Mouse (Mus musculus): Measurements from ENCODE around the gene Tent5a. TPM values are rescaled to one million over a fixed set of nuclear protein-coding genes. Genes with fewer than 3 reads are reported as not detected.

Tent5a gene
- total and polyA plus RNA-seq, 2 experiments from 2014 or later, result 3.5 to 4.5 TPM

GRCm38 (mm10) chr9:85312473-85312872, 14.7 kb downstream of the Tent5a start, which contains the start of gene Gm11114:
Gm11114 (plus strand) TSS chr9:85312773.
- Histone ChIP-seq H3K9ac (replicated peaks; ENCODE audit: low read length) (no peak within 1 kb of the TSS), H3K36me3 (ENCODE audit: insufficient read depth, low read length) (no peaks in the 10 kb centered on the region), H3K4me3 (ENCODE audit: low read length) (no peak within 1 kb of the TSS), H3K4me2 (ENCODE audit: low read depth, low read length) (no peak within 1 kb of the TSS), H3K27ac (no peak within 1 kb of the TSS), H3K9me3 (ENCODE audit: low read length) (no peaks in the 10 kb centered on the region), H3K4me1 (ENCODE audit: insufficient read depth, low read length) (no peaks in the 10 kb centered on the region), H3K27me3 (ENCODE audit: insufficient read depth, low read length) (no peaks in the 10 kb centered on the region)
- DNase-seq (ENCODE audit: low spot score) (no peak), ATAC-seq (no peak)
- 86% methylated on average over 6 of the region's 6 CpGs for WGBS
- TF ChIP-seq CTCF (IDR thresholded peaks at IDR 0.05; ENCODE audit: low read depth), result no peak

- H3K9me3 ChIP-seq (ENCODE audit: low read length), result no peaks in the 10 kb centered on the region
- H3K36me3 ChIP-seq (ENCODE audit: insufficient read depth, low read length), result no peaks in the 10 kb centered on the region
- no peak overlapping the region for H3K27ac ChIP-seq
- ATAC-seq, result no peak
- no peak overlapping the region for H3K4me3 ChIP-seq (ENCODE audit: low read length)
- H3K9ac ChIP-seq (replicated peaks; ENCODE audit: low read length), result no peak overlapping the region
- H3K27me3 ChIP-seq (ENCODE audit: insufficient read depth, low read length), result no peaks in the 10 kb centered on the region
- 92% methylated on average over 3 of the region's 3 CpGs for WGBS
- DNase-seq (ENCODE audit: low spot score), result no peak
- no peaks in the 10 kb centered on the region for H3K4me1 ChIP-seq (ENCODE audit: insufficient read depth, low read length)
- no peak for TF ChIP-seq CTCF (IDR thresholded peaks at IDR 0.05; ENCODE audit: low read depth)
- no peak overlapping the region for H3K4me2 ChIP-seq (ENCODE audit: low read depth, low read length)
Observed at GRCm38 (mm10) chr9:85303378-85303777, 23.8 kb downstream of the Tent5a start.

GRCm38 (mm10) chr9:85302849-85303248, 24.3 kb downstream of the Tent5a start:
- Histone ChIP-seq H3K36me3 (ENCODE audit: insufficient read depth, low read length) (no peaks in the 10 kb centered on the region), H3K9ac (replicated peaks; ENCODE audit: low read length) (no peak overlapping the region), H3K4me1 (ENCODE audit: insufficient read depth, low read length) (no peaks in the 10 kb centered on the region), H3K27ac (no peak overlapping the region), H3K9me3 (ENCODE audit: low read length) (no peaks in the 10 kb centered on the region), H3K4me3 (ENCODE audit: low read length) (no peak overlapping the region), H3K4me2 (ENCODE audit: low read depth, low read length) (no peak overlapping the region), H3K27me3 (ENCODE audit: insufficient read depth, low read length) (no peaks in the 10 kb centered on the region)
- no peak for TF ChIP-seq CTCF (IDR thresholded peaks at IDR 0.05; ENCODE audit: low read depth)
- no peak for DNase-seq (ENCODE audit: low spot score)
- 87% methylated on average over 4 of the region's 4 CpGs for WGBS
- ATAC-seq, result no peak

- Histone ChIP-seq H3K4me3 (ENCODE audit: low read length) (no peak overlapping the region), H3K27me3 (ENCODE audit: insufficient read depth, low read length) (no peaks in the 10 kb centered on the region), H3K36me3 (ENCODE audit: insufficient read depth, low read length) (no peaks in the 10 kb centered on the region), H3K27ac (no peak overlapping the region), H3K4me1 (ENCODE audit: insufficient read depth, low read length) (no peaks in the 10 kb centered on the region), H3K9ac (replicated peaks; ENCODE audit: low read length) (no peak overlapping the region), H3K4me2 (ENCODE audit: low read depth, low read length) (no peak overlapping the region), H3K9me3 (ENCODE audit: low read length) (no peaks in the 10 kb centered on the region)
- 70% methylated on average over 2 of the region's 2 CpGs for WGBS
- no peak for DNase-seq (ENCODE audit: low spot score)
- ATAC-seq, result no peak
- no peak for TF ChIP-seq CTCF (IDR thresholded peaks at IDR 0.05; ENCODE audit: low read depth)
Observed at GRCm38 (mm10) chr9:85274114-85274513, 53.0 kb downstream of the Tent5a start.

Other genes with a start within 250 kb of the Tent5a start
- not detected in 2 replicates for gene Gm11114, start 14.6 kb downstream of the Tent5a start, total RNA-seq (2014; rRNA removed)
- gene Gm11114, start 14.6 kb downstream of the Tent5a start, polyA plus RNA-seq (2015; fragmentation: Nextera tagmentation; extraction: Ambion mirVana), result not detected in 2 replicates